Mouse (Mus musculus) midbrain, embryonic 10.5 days (tissue): ENCODE measurements around the gene Aqp5. TPM values are rescaled to one million over a fixed set of nuclear protein-coding genes. Genes with fewer than 3 reads are reported as not detected.

Source experiments
- DNase-seq: peaks from one replicate; pipeline ENCODE4 v3.0.0-alpha.2; 2017; ENCODE audit warnings: low spot score
- H3K27ac ChIP-seq: fragments of 300-500 bp; sonication (generic); replicated peaks from 2 replicates; pipeline ENCODE4 v1.5.1; 2016; ENCODE audit warnings: mild to moderate bottlenecking
- H3K27me3 ChIP-seq: fragments of 300-500 bp; sonication (generic); 2 replicates; pipeline ENCODE4 v1.6.1; 2016; ENCODE audit warnings: low read depth, mild to moderate bottlenecking; ENCODE audit not compliant: poor library complexity, severe bottlenecking
- H3K36me3 ChIP-seq: fragments of 300-500 bp; sonication (generic); 2 replicates; pipeline ENCODE4 v1.6.1; 2016; ENCODE audit warnings: mild to moderate bottlenecking, moderate library complexity
- H3K4me1 ChIP-seq: fragments of 300-500 bp; sonication (generic); 2 replicates; pipeline ENCODE4 v1.6.1; 2016
- H3K4me3 ChIP-seq: fragments of 300-500 bp; sonication (generic); 2 replicates; pipeline ENCODE4 v1.5.1; 2016; ENCODE audit warnings: mild to moderate bottlenecking, moderate library complexity
- H3K9me3 ChIP-seq: fragments of 300-500 bp; sonication (generic); replicated peaks from 2 replicates; pipeline ENCODE4 v1.6.1; 2016; ENCODE audit warnings: mild to moderate bottlenecking
- WGBS: fragments of 180-500 bp; shearing (Covaris S2); methylation state at CpG from one replicate; pipeline ENCODE4 v1.1.7; 2016; 5-methylcytosine and 5-hydroxymethylcytosine counted together
- polyA plus RNA-seq: library from polyadenylated mRNA; unstranded; fragments of >200 nt; fragmentation: Nextera tagmentation; extraction: Ambion mirVana; gene quantifications from 2 replicates; pipeline ENCODE4 v1.2.1, GENCODE M21; 2016

Aqp5 gene
- 0.61 TPM in 1 of 2 replicates, not detected in the other for polyA plus RNA-seq

DNA sequence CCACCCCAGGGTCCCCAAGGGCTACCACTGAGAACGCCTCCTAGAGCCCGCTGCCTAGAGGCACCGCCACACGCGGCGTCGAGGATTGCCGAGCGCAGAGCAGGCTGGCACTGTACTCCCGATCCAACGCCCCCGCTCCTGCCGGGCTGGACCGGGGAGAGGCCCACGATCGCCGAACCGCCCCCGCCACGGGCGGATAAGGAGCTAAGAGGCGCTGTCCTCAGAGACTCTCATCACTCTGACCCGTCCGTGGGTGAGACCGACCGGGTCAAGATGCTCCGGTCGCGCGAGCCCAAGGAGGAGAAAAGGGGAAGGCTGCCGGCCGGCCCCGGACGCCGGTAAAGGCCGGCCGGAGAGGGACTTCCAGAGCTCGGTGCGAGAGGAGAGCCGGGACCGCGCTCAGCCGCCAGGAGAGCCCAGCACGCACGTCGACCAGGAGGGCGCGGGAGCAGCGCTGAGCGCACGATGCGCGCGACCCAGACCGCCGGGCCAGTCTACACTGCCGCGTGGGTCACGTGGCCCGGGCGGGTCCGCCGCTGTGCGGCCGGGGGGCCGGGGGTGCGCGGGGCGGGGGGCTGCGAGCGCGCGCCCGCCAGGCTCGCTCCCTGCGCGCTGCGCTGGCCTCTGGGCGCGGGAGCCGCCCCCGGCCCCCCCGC, at the start of gene Aqp5:
Gene Aqp5, plus strand, starts transcription at position 354 of the 656 bp plus-strand sequence.
- H3K36me3 ChIP-seq: no peaks in the 10 kb centered on the region
- peak; percentile 42 for DNase-seq
- H3K9me3 ChIP-seq: no peaks in the 10 kb centered on the region
- 0 out of 2 replicates have a peak within 1 kb of the TSS, but pooled peaks have one; percentile 14 for H3K27ac ChIP-seq
- H3K27me3 ChIP-seq: peaks cover 100% of the 10 kb centered on the region
- WGBS: 2% methylated on average over 83 of the region's 83 CpGs
- H3K4me3 ChIP-seq: peak within 1 kb of the TSS; percentile 52
- H3K4me1 ChIP-seq: peaks cover 21% of the 10 kb centered on the region

DNA sequence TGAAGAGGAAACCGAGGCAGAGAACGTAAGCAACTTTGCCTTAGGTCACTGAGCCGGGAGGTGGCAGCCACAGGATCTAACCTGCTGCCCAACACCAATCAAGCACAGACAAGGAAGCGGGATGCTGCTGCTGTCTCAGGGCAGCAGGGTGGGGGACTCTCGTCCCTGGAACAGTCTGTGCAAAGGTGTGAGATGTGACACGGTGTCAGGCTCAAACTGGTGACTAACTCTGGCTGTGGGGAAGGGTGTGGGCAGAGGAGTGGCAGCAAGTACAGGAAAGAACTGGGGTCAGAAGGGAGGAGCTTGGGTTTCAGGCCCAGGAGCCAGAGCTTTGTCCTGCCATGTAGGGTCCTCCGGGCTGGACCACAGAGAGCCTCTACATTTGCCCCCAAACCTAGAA, 46.5 kb upstream of the Aqp5 start:
- Histone ChIP-seq H3K4me3 (no peak overlapping the region), H3K27me3 (peaks cover 15% of the 10 kb centered on the region), H3K27ac (no peak overlapping the region), H3K4me1 (no peaks in the 10 kb centered on the region), H3K36me3 (no peaks in the 10 kb centered on the region), H3K9me3 (no peaks in the 10 kb centered on the region)
- WGBS: 85% methylated on average over 7 of the region's 7 CpGs
- no peak for DNase-seq

DNA sequence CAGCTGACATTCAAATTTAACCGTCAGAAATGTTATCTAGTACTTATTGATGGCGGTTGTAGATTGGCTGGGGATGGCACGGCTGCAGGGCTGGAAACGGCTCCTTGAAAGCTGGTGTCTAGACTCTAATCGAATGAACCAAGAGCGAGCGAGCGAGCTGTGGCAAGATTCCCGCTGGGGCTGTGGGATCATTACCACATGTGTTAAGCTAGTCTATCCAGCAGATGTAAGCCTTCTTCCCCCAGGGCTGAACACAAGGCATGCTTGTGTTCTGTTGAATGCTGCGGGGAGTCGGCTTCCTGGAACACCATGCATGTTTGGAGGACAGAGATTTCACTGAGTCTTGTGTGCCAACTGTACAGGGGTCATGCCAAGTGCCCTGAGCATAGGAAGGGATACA, 44.0 kb upstream of the Aqp5 start:
- H3K27ac ChIP-seq: no peak overlapping the region
- H3K36me3 ChIP-seq: no peaks in the 10 kb centered on the region
- H3K4me1 ChIP-seq: 0 out of 2 replicates have a peak, but pooled peaks cover 5% of the 10 kb centered on the region
- H3K9me3 ChIP-seq: no peaks in the 10 kb centered on the region
- DNase-seq: no peak
- no peak overlapping the region for H3K4me3 ChIP-seq
- H3K27me3 ChIP-seq: peaks cover 15% of the 10 kb centered on the region
- WGBS: 83% methylated on average over 11 of the region's 11 CpGs

DNA sequence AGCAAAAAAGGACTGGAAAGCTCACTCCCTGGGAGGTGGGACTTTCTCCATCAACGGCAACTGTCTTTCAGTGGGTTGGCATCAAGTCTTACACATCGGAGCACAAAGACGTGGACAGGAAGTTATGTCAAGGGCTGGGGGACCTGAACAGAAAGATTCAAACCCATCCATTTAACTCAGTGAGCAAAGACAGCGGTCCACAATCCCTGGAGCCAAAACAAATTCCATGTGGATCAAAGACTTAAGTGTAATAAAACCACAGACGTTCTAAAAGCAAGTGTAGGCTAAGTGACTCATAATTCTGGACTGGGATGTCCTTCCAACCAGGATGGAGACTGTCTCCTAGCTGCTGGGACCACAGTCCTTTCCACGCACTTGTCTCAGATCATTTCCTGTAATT, 42.9 kb upstream of the Aqp5 start:
- Histone ChIP-seq H3K4me1 (0 out of 2 replicates have a peak, but pooled peaks cover 5% of the 10 kb centered on the region), H3K36me3 (no peaks in the 10 kb centered on the region), H3K4me3 (no peak overlapping the region), H3K27ac (no peak overlapping the region), H3K9me3 (no peaks in the 10 kb centered on the region), H3K27me3 (peaks cover 15% of the 10 kb centered on the region)
- WGBS: 91% methylated on average over 6 of the region's 6 CpGs
- DNase-seq: no peak

DNA sequence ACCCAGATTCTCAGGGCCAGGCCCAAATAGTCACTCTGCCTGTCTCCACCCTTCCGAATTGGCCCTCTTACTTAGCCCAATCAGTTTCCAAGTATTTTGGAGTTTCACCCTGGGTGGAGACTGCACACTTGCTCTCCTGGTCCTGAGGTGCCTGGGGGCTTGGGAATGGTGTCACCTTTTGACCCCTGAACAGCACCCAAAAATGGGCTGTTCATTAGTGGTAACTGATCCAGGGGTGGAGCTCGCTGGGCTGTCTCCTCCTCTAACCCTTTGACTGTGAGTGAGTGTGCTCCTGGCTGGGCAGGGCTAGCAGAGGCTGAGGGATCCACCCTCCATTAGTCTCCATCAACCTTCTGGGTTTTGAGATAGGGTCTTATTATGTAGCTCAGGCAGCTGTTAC, 40.7 kb upstream of the Aqp5 start:
- no peaks in the 10 kb centered on the region for H3K36me3 ChIP-seq
- peaks cover 5% of the 10 kb centered on the region; the same call in 1 of the 2 replicates for H3K27me3 ChIP-seq
- no peak overlapping the region for H3K4me3 ChIP-seq
- no peak for DNase-seq
- 0 out of 2 replicates have a peak, but pooled peaks cover 5% of the 10 kb centered on the region for H3K4me1 ChIP-seq
- no peaks in the 10 kb centered on the region for H3K9me3 ChIP-seq
- 56% methylated on average over 2 of the region's 2 CpGs for WGBS
- no peak overlapping the region for H3K27ac ChIP-seq

DNA sequence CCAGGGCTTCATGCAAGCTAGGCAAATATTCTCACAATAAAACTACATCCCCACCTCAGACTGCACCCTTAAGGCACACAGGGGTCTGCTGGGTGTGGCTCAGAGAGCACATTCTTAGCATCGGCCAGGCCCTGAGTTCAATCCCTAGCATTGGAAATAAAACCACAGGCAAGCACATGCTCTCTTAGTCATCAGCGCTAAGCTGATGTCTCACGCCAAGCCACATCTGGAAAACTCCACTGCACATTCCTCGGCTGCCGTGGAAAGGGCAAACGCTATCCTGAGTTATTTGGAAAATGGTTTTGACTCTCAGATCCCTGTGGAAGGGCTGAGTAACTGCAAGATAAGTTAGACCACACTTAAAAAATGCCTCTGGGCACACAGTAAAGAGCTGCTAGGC, 36.8 kb upstream of the Aqp5 start:
- H3K4me1 ChIP-seq: 0 out of 2 replicates have a peak, but pooled peaks cover 5% of the 10 kb centered on the region
- no peak for DNase-seq
- H3K4me3 ChIP-seq: no peak overlapping the region
- no peaks in the 10 kb centered on the region for H3K9me3 ChIP-seq
- no peak overlapping the region for H3K27ac ChIP-seq
- no peaks in the 10 kb centered on the region for H3K36me3 ChIP-seq
- WGBS: 82% methylated on average over 6 of the region's 6 CpGs
- H3K27me3 ChIP-seq: peaks cover 20% of the 10 kb centered on the region

DNA sequence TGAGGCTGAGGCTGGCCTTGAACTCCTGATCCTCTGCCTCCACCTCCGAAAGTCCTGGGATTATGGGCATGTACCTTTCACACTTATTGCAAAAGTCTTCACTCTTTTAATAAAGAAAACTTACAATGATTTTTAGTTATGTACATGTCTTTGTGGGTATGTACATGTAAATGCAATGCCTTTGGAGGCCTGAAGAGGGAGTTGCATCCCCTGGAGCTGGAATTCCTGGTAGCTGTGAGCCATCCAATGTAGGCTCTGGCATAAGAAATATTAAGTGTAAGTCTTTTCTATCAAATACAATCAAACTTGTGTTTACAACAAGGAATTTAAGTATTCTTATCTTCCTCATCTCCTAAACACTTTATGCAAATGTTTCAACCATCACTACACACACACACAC, 31.6 kb upstream of the Aqp5 start:
- 87% methylated on average over 1 of the region's 1 CpGs for WGBS
- Histone ChIP-seq H3K36me3 (no peaks in the 10 kb centered on the region), H3K27ac (no peak overlapping the region), H3K9me3 (no peaks in the 10 kb centered on the region), H3K4me1 (peaks cover 18% of the 10 kb centered on the region), H3K4me3 (no peak overlapping the region), H3K27me3 (peaks cover 49% of the 10 kb centered on the region)
- no peak for DNase-seq

DNA sequence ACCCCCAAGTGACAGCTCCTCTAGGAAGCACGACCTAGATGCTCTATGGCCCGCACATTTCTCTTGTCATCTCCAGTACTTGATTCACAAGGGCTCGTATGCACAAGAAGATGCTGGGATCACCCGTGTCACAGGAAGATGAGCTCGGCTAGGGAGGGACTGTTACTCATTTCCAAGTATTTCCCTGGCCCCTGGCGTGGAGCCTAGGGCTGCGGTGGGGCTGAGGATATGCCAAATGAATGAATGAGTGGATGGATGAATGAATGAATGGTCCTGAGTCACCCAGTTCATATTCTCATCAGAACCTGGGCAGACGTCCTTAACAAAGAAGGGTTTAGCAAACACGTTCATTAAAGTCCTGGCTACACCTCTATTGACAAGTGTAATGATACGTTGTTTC, 30.3 kb upstream of the Aqp5 start:
- WGBS: 79% methylated on average over 10 of the region's 10 CpGs
- H3K9me3 ChIP-seq: no peaks in the 10 kb centered on the region
- H3K27me3 ChIP-seq: peaks cover 54% of the 10 kb centered on the region
- H3K4me3 ChIP-seq: no peak overlapping the region
- peaks cover 25% of the 10 kb centered on the region for H3K4me1 ChIP-seq
- no peak for DNase-seq
- H3K36me3 ChIP-seq: no peaks in the 10 kb centered on the region
- no peak overlapping the region for H3K27ac ChIP-seq

DNA sequence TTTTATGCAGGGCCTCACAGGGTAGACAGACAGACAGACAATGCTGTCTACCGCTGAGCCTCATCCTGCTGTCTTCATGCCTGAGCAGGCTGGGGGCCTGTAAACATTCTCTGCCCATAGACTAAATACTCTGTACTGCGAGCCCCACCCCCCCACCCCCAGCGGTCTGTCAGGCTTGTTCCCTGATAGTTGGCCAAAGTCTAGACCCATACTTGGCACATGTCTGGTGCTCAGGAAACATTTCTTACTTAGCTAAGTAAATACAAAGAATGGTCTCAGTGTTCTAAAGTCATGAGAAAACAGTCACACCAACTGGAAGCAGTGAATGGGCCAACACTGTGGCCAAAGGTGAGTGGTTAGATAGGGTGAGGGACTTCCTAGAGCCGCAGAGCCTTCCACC, 23.2 kb upstream of the Aqp5 start:
- H3K27me3 ChIP-seq: peaks cover 50% of the 10 kb centered on the region
- H3K4me3 ChIP-seq: no peak overlapping the region
- H3K9me3 ChIP-seq: no peaks in the 10 kb centered on the region
- 72% methylated on average over 4 of the region's 4 CpGs for WGBS
- no peak overlapping the region for H3K27ac ChIP-seq
- H3K36me3 ChIP-seq: no peaks in the 10 kb centered on the region
- no peak for DNase-seq
- peaks cover 34% of the 10 kb centered on the region for H3K4me1 ChIP-seq

DNA sequence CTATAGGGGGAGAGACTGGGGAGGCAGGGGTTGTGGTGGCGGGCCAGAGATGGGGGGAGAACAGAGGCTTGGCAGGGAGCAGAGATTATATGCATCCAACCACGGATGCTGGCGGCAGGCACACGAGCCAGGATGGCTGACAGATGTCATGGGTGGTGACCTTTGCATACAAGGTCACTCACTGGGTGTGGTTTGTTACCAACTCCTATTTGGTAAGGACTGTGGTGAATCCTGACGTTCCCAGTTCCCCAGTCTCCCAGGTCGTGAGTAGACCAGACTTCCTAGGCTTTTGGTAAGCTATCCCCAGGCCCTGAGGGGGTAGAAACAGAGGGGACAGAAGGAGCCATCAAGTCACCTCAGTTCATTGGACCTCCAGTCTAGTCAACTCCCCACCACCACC, 21.9 kb upstream of the Aqp5 start:
- Histone ChIP-seq H3K27ac (no peak overlapping the region), H3K36me3 (no peaks in the 10 kb centered on the region), H3K4me1 (peaks cover 34% of the 10 kb centered on the region), H3K4me3 (no peak overlapping the region), H3K9me3 (no peaks in the 10 kb centered on the region), H3K27me3 (peaks cover 37% of the 10 kb centered on the region)
- WGBS: 70% methylated on average over 6 of the region's 6 CpGs
- DNase-seq: no peak

DNA sequence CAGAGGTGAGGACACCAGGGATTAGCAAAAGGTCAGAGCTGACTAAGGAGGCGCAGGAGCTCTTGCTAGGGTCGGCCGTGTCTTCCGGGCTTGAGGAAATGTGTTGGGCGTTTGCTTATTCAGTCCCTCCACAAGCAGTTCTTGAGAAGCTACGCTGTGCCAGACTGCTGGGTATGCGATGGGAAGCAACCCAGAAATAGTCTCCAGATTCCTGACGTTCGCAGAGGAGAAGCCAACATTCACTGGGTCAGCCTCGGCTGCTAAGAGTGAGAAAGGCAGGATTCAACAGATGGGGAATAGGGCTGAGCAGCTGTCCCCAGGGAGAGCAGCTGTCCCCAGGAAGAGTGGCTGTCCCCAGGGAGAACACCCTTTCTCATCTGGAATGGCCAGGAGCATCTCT, 21.5 kb upstream of the Aqp5 start:
- Histone ChIP-seq H3K27ac (no peak overlapping the region), H3K4me3 (no peak overlapping the region), H3K4me1 (peaks cover 34% of the 10 kb centered on the region), H3K9me3 (no peaks in the 10 kb centered on the region), H3K27me3 (peaks cover 33% of the 10 kb centered on the region), H3K36me3 (no peaks in the 10 kb centered on the region)
- no peak for DNase-seq
- WGBS: 85% methylated on average over 10 of the region's 10 CpGs

DNA sequence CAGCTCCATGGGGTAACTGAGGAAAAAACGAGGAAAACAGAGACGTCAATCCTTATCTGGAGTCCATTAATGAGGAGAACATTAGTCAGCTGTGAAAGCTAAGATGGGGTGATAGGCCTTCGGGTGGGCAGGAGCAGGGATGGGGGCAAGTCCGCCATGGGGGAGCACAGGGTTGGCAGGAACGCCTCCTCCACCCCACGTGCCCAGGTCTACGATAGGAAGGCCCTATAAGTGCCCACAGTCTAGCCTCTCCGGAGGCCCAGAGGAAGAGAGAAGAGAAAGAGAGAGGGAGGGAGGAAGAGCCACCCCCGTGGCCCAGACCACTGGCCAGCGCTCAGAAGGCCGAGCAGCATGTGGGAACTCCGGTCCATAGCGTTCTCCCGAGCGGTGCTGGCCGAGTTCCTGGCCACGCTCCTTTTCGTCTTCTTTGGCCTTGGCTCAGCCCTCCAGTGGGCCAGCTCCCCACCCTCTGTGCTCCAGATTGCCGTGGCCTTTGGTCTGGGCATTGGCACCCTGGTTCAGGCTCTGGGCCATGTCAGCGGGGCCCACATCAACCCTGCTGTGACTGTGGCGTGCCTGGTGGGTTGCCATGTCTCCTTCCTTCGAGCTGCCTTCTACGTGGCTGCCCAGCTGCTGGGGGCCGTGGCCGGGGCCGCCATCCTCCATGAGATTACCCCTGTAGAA, 11.6 kb upstream of the Aqp5 start, which contains the start of gene Aqp2:
Gene Aqp2, plus strand, starts transcription at position 254 of the 684 bp plus-strand sequence.
- Histone ChIP-seq H3K4me3 (no peak within 1 kb of the TSS), H3K36me3 (no peaks in the 10 kb centered on the region), H3K9me3 (no peaks in the 10 kb centered on the region), H3K4me1 (peaks cover 14% of the 10 kb centered on the region), H3K27ac (no peak within 1 kb of the TSS), H3K27me3 (peaks cover 69% of the 10 kb centered on the region)
- DNase-seq: no peak
- 85% methylated on average over 26 of the region's 26 CpGs for WGBS
